Mouse (Mus musculus) adrenal gland, postnatal 36 days (tissue): ENCODE results near the gene Ss18l2. TPM values are rescaled to one million over a fixed set of nuclear protein-coding genes. Genes with fewer than 3 reads are reported as not detected.

Experiments used
- DNase-seq, 2 experiments: peaks; one replicate each; pipeline ENCODE4 v3.0.0; 2021; ENCODE audit warnings: mixed read lengths in 1 of 2
- total RNA-seq, 2 experiments: library from RNA; stranded (reverse); gene quantifications; 2 replicates each; pipeline ENCODE4 v1.2.3; 2021

Ss18l2 gene
- total RNA-seq, 2 experiments from 2014 or later = 41.6 to 57.2 TPM

- DNase-seq = peak; percentile 59 to 73
Measured at GRCm38 (mm10) chr9:121697150-121698049, 12.7 kb upstream of the Ss18l2 start.

GRCm38 (mm10) chr9:121704261-121704645 is 5.9 kb upstream of the Ss18l2 start:
- DNase-seq = no peak

- DNase-seq = peak; percentile 94 to 97
Measured at GRCm38 (mm10) chr9:121704646-121705625, 5.2 kb upstream of the Ss18l2 start, which contains the start of gene Sec22c. Gene Sec22c, minus strand, starts transcription at chr9:121705490.

- DNase-seq = no peak
Measured at GRCm38 (mm10) chr9:121706029-121706675, 4.0 kb upstream of the Ss18l2 start.

- no peak for DNase-seq
Measured at GRCm38 (mm10) chr9:121707801-121708200, 2.3 kb upstream of the Ss18l2 start.

GRCm38 (mm10) chr9:121708506-121709486 is 1.3 kb upstream of the Ss18l2 start:
- no peak for DNase-seq

GRCm38 (mm10) chr9:121710584-121710975 is 451 bp downstream of the Ss18l2 start:
- DNase-seq = peak in 1 of 2 experiments; percentile 65

GRCm38 (mm10) chr9:121717048-121717447 is 6.9 kb downstream of the Ss18l2 start:
- no peak for DNase-seq

- DNase-seq = peak in 1 of 2 experiments; percentile 23
Measured at GRCm38 (mm10) chr9:121718070-121718705, 8.1 kb downstream of the Ss18l2 start.

- peak; percentile 98 to 99 for DNase-seq
Measured at GRCm38 (mm10) chr9:121718792-121719318, 8.7 kb downstream of the Ss18l2 start, which contains the start of gene Nktr. Gene Nktr, plus strand, starts transcription at chr9:121719169.

- DNase-seq = peak; percentile 31 to 39
Measured at GRCm38 (mm10) chr9:121719347-121720331, 9.5 kb downstream of the Ss18l2 start.

GRCm38 (mm10) chr9:121740490-121740889 is 30.4 kb downstream of the Ss18l2 start:
- no peak for DNase-seq

- DNase-seq = no peak
Measured at GRCm38 (mm10) chr9:121741168-121741567, 31.0 kb downstream of the Ss18l2 start.

GRCm38 (mm10) chr9:121744051-121744450 is 33.9 kb downstream of the Ss18l2 start:
- no peak for DNase-seq

GRCm38 (mm10) chr9:121752774-121753173 is 42.6 kb downstream of the Ss18l2 start:
- no peak for DNase-seq

GRCm38 (mm10) chr9:121754624-121755023 is 44.5 kb downstream of the Ss18l2 start:
- DNase-seq = no peak

GRCm38 (mm10) chr9:121756785-121757184 is 46.7 kb downstream of the Ss18l2 start:
- no peak for DNase-seq

- DNase-seq = no peak
Measured at GRCm38 (mm10) chr9:121757432-121757831, 47.3 kb downstream of the Ss18l2 start.
